Mouse (Mus musculus) spleen, adult 2 months (tissue): Measurements from ENCODE around the gene Olfr1440. TPM values are rescaled to one million over a fixed set of nuclear protein-coding genes. Genes with fewer than 3 reads are reported as not detected.

Experiments
- DNase-seq, 2 experiments: peaks; one replicate each; pipeline versions ENCODE4 v3.0.0 to v3.0.0-alpha.2; 2012 to 2021; ENCODE audit warnings: low spot score in 2 of 2, low read depth in 1 of 2
- H3K27ac ChIP-seq: fragments of 200-500 bp; 2 replicates; pipeline ENCODE4 v1.5.1; 2012; ENCODE audit warnings: low read length, inconsistent platforms; ENCODE audit not compliant: insufficient read depth
- H3K27me3 ChIP-seq: fragments of 200-500 bp; 2 replicates; pipeline ENCODE4 v1.6.1; 2012; ENCODE audit warnings: mild to moderate bottlenecking, moderate library complexity, low read length, inconsistent platforms; ENCODE audit not compliant: control insufficient read depth, insufficient read depth
- H3K36me3 ChIP-seq: fragments of 200-500 bp; 2 replicates; pipeline ENCODE4 v1.6.1; 2012; ENCODE audit warnings: mild to moderate bottlenecking, low read length, inconsistent platforms; ENCODE audit not compliant: control insufficient read depth, insufficient read depth
- H3K4me1 ChIP-seq: fragments of 200-500 bp; 2 replicates; pipeline ENCODE4 v1.6.1; 2011; ENCODE audit warnings: inconsistent platforms; ENCODE audit not compliant: control insufficient read depth, insufficient read depth, insufficient read length
- H3K4me3 ChIP-seq: fragments of 200-500 bp; 2 replicates; pipeline ENCODE4 v1.5.1; 2011; ENCODE audit warnings: mild to moderate bottlenecking, inconsistent platforms; ENCODE audit not compliant: insufficient read depth, insufficient read length; ENCODE audit errors: extremely low read depth
- CTCF ChIP-seq: fragments of 200-500 bp; IDR thresholded peaks from 2 replicates; pipeline ENCODE4 v1.5.1; 2011; ENCODE audit warnings: mild to moderate bottlenecking, inconsistent platforms; ENCODE audit not compliant: insufficient read depth, insufficient read length, insufficient replicate concordance; ENCODE audit errors: extremely low read depth
- POLR2A ChIP-seq: fragments of 200-500 bp; IDR thresholded peaks from 2 replicates; pipeline ENCODE4 v1.6.1; 2011; ENCODE audit warnings: low read depth, low read length, inconsistent platforms
- WGBS: fragments of 180-500 bp; shearing (Covaris S2); methylation state at CpG from one replicate; pipeline ENCODE4 v1.1.7; 2018; 5-methylcytosine and 5-hydroxymethylcytosine counted together
- polyA plus RNA-seq: library from polyadenylated mRNA; depleted of rRNA; stranded (reverse); fragments of >200 nt; gene quantifications from 2 replicates; pipeline ENCODE4 v1.2.3, GENCODE M21; 2012; rRNA removed

Gene Olfr1440
- not detected in 2 replicates for polyA plus RNA-seq

GRCm38 (mm10) chr19:12386979-12387378 lies at the start of gene Olfr1440:
Gene Olfr1440 (plus strand): TSS chr19:12387279.
- Histone ChIP-seq H3K4me1 (no peaks in the 10 kb centered on the region), H3K27me3 (no peaks in the 10 kb centered on the region), H3K4me3 (no peak within 1 kb of the TSS), H3K36me3 (no peaks in the 10 kb centered on the region), H3K27ac (no peak within 1 kb of the TSS)
- 84% methylated on average over 2 of the region's 2 CpGs for WGBS
- DNase-seq = no peak
- TF ChIP-seq POLR2A (no peak), CTCF (no peak)

GRCm38 (mm10) chr19:12373004-12373403 lies 14.1 kb upstream of the Olfr1440 start:
- Histone ChIP-seq H3K27me3 (no peaks in the 10 kb centered on the region), H3K4me3 (no peak overlapping the region), H3K27ac (no peak overlapping the region), H3K4me1 (no peaks in the 10 kb centered on the region), H3K36me3 (no peaks in the 10 kb centered on the region)
- WGBS = 75% methylated on average over 3 of the region's 3 CpGs
- DNase-seq = no peak
- TF ChIP-seq POLR2A = no peak
- TF ChIP-seq CTCF = no peak

- Histone ChIP-seq H3K27ac (no peak overlapping the region), H3K4me3 (no peak overlapping the region), H3K4me1 (no peaks in the 10 kb centered on the region), H3K27me3 (no peaks in the 10 kb centered on the region), H3K36me3 (no peaks in the 10 kb centered on the region)
- WGBS = 74% methylated on average over 2 of the region's 2 CpGs
- DNase-seq = no peak
- TF ChIP-seq POLR2A (no peak), CTCF (no peak)
These were observed 12.5 kb upstream of the Olfr1440 start for GRCm38 (mm10) chr19:12374465-12375025.

- Histone ChIP-seq H3K4me3 (no peak overlapping the region), H3K27ac (no peak overlapping the region), H3K4me1 (no peaks in the 10 kb centered on the region), H3K36me3 (no peaks in the 10 kb centered on the region), H3K27me3 (no peaks in the 10 kb centered on the region)
- TF ChIP-seq POLR2A = no peak
- TF ChIP-seq CTCF = no peak
- no peak for DNase-seq
These were observed 26.7 kb downstream of the Olfr1440 start for GRCm38 (mm10) chr19:12413737-12414136.

- no peak within 1 kb of the TSS for H3K27ac ChIP-seq
- H3K4me3 ChIP-seq = no peak within 1 kb of the TSS
- TF ChIP-seq CTCF (no peak), POLR2A (no peak)
- no peaks in the 10 kb centered on the region for H3K36me3 ChIP-seq
- DNase-seq = no peak
- H3K27me3 ChIP-seq = no peaks in the 10 kb centered on the region
- no peaks in the 10 kb centered on the region for H3K4me1 ChIP-seq
These were observed 30.3 kb downstream of the Olfr1440 start, which contains the start of gene Olfr1441 for GRCm38 (mm10) chr19:12417361-12417760. Gene Olfr1441 (plus strand): TSS chr19:12417433.

GRCm38 (mm10) chr19:12418312-12418711 lies 31.2 kb downstream of the Olfr1440 start:
- no peaks in the 10 kb centered on the region for H3K4me1 ChIP-seq
- 87% methylated on average over 3 of the region's 3 CpGs for WGBS
- H3K27me3 ChIP-seq = no peaks in the 10 kb centered on the region
- no peaks in the 10 kb centered on the region for H3K36me3 ChIP-seq
- TF ChIP-seq CTCF (no peak), POLR2A (no peak)
- H3K27ac ChIP-seq = no peak overlapping the region
- no peak for DNase-seq
- no peak overlapping the region for H3K4me3 ChIP-seq

- H3K4me3 ChIP-seq = no peak overlapping the region
- DNase-seq = no peak
- no peak overlapping the region for H3K27ac ChIP-seq
- TF ChIP-seq CTCF (no peak), POLR2A (no peak)
- 75% methylated on average over 6 of the region's 6 CpGs for WGBS
- H3K27me3 ChIP-seq = no peaks in the 10 kb centered on the region
- no peaks in the 10 kb centered on the region for H3K36me3 ChIP-seq
- H3K4me1 ChIP-seq = no peaks in the 10 kb centered on the region
These were observed 33.5 kb downstream of the Olfr1440 start for GRCm38 (mm10) chr19:12420555-12420954.
